Mouse (Mus musculus): ENCODE measurements at regions not wholly inside any gene's neighbourhood (a gene's known extent, or its start where the extent isn't known, plus 50 kb on each side); places are given as distances from the start of the nearest gene placed in this dataset.

GRCm38 (mm10) chr12:52397718-52398510, 105.9 kb upstream of the Arhgap5 start:
- TF ChIP-seq CTCF (IDR thresholded peaks at IDR 0.05; ENCODE audit: borderline replicate concordance, insufficient read depth, low read depth, low read length), result no peak
- TF ChIP-seq POLR2A (IDR thresholded peaks at IDR 0.05; ENCODE audit: borderline replicate concordance, insufficient read depth, low read length), result no peak

All from cerebellum, adult 2 months (tissue).